Mouse (Mus musculus): Measurements from ENCODE around the gene Spast. TPM values are rescaled to one million over a fixed set of nuclear protein-coding genes. Genes with fewer than 3 reads are reported as not detected.
A peak's percentile ranks its signal among the peaks of the same experiment; 100 is the strongest.

Spast gene
- total and polyA plus RNA-seq, 2 experiments from 2014 or later, result 10.5 to 29.9 TPM

GRCm38 (mm10) chr17:74396766-74397165 is 58.0 kb downstream of the Spast start:
- Histone ChIP-seq H3K36me3 (replicated peaks; ENCODE audit: control insufficient read depth, insufficient read depth, low read length) (peaks cover under 1% of the 10 kb centered on the region; the same call in 1 of the 2 replicates), H3K27me3 (ENCODE audit: control insufficient read depth, insufficient read depth, low read length) (no peaks in the 10 kb centered on the region), H3K27ac (ENCODE audit: low read depth) (no peak overlapping the region), H3K4me2 (ENCODE audit: low read depth, low read length) (no peak overlapping the region), H3K4me3 (ENCODE audit: low read depth, low read length) (no peak overlapping the region), H3K9me3 (replicated peaks; ENCODE audit: control insufficient read depth, low read length) (no peaks in the 10 kb centered on the region), H3K4me1 (ENCODE audit: control insufficient read depth, insufficient read depth) (peaks cover 6% of the 10 kb centered on the region; the same call in 1 of the 2 replicates), H3K9ac (replicated peaks; ENCODE audit: low read depth, low read length) (0 out of 2 replicates have a peak overlapping the region, but pooled peaks have one; percentile 89)
- TF ChIP-seq CTCF (IDR thresholded peaks at IDR 0.05; ENCODE audit: low read depth), result no peak
- no peak for TF ChIP-seq EP300 (IDR thresholded peaks at IDR 0.05; ENCODE audit: low read depth)
- ATAC-seq (ENCODE audit: insufficient read depth, low read depth) (no peak), DNase-seq (ENCODE audit: low spot score) (no peak)
- 74% methylated on average over 4 of the region's 4 CpGs for WGBS

DNA sequence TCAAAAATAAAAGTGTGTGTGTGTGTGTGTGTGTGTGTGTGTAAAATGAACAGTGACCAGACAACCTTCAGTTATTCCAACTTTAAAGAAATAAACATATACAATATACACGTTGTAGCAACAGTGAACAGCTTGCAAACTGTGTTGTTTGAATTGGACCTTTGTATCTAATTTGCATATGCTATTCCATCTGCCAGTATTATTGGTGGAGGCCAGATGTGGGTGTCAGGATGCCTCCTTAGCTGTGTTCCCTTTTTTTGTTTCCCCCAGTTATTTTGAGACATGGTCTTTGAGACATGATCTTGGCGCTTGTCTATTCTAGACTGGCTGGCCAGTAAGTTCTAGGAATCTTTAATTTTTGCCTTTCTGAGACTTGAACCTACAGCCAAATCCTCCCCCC is 58.4 kb downstream of the Spast start:
- H3K4me3 ChIP-seq (ENCODE audit: low read depth, low read length), result no peak overlapping the region
- H3K9ac ChIP-seq (replicated peaks; ENCODE audit: low read depth, low read length), result no peak overlapping the region
- no peaks in the 10 kb centered on the region for H3K27me3 ChIP-seq (ENCODE audit: control insufficient read depth, insufficient read depth, low read length)
- TF ChIP-seq CTCF (IDR thresholded peaks at IDR 0.05; ENCODE audit: low read depth), result no peak
- no peak for TF ChIP-seq EP300 (IDR thresholded peaks at IDR 0.05; ENCODE audit: low read depth)
- no peak for ATAC-seq (ENCODE audit: insufficient read depth, low read depth)
- DNase-seq (ENCODE audit: low spot score), result no peak
- peaks cover 6% of the 10 kb centered on the region; the same call in 1 of the 2 replicates for H3K4me1 ChIP-seq (ENCODE audit: control insufficient read depth, insufficient read depth)
- no peaks in the 10 kb centered on the region for H3K9me3 ChIP-seq (replicated peaks; ENCODE audit: control insufficient read depth, low read length)
- H3K4me2 ChIP-seq (ENCODE audit: low read depth, low read length), result no peak overlapping the region
- H3K27ac ChIP-seq (ENCODE audit: low read depth), result no peak overlapping the region
- WGBS, result 71% methylated on average over 2 of the region's 2 CpGs
- peaks cover 5% of the 10 kb centered on the region for H3K36me3 ChIP-seq (replicated peaks; ENCODE audit: control insufficient read depth, insufficient read depth, low read length)

- Histone ChIP-seq H3K4me1 (ENCODE audit: control insufficient read depth, insufficient read depth) (no peaks in the 10 kb centered on the region), H3K9ac (replicated peaks; ENCODE audit: low read depth, low read length) (no peak overlapping the region), H3K27ac (ENCODE audit: low read depth) (no peak overlapping the region), H3K4me3 (ENCODE audit: low read depth, low read length) (no peak overlapping the region), H3K4me2 (ENCODE audit: low read depth, low read length) (no peak overlapping the region), H3K27me3 (ENCODE audit: control insufficient read depth, insufficient read depth, low read length) (no peaks in the 10 kb centered on the region), H3K36me3 (replicated peaks; ENCODE audit: control insufficient read depth, insufficient read depth, low read length) (peaks cover 51% of the 10 kb centered on the region), H3K9me3 (replicated peaks; ENCODE audit: control insufficient read depth, low read length) (no peaks in the 10 kb centered on the region)
- ATAC-seq (ENCODE audit: insufficient read depth, low read depth), result no peak
- TF ChIP-seq CTCF (IDR thresholded peaks at IDR 0.05; ENCODE audit: low read depth), result no peak
- no peak for TF ChIP-seq EP300 (IDR thresholded peaks at IDR 0.05; ENCODE audit: low read depth)
- DNase-seq (ENCODE audit: low spot score), result no peak
- WGBS, result 89% methylated on average over 12 of the region's 12 CpGs
These were observed 63.9 kb downstream of the Spast start for GRCm38 (mm10) chr17:74402486-74403222.

- H3K9me3 ChIP-seq (replicated peaks; ENCODE audit: control insufficient read depth, low read length), result no peaks in the 10 kb centered on the region
- no peak overlapping the region for H3K9ac ChIP-seq (replicated peaks; ENCODE audit: low read depth, low read length)
- no peaks in the 10 kb centered on the region for H3K4me1 ChIP-seq (ENCODE audit: control insufficient read depth, insufficient read depth)
- TF ChIP-seq EP300 (IDR thresholded peaks at IDR 0.05; ENCODE audit: low read depth) (no peak), CTCF (IDR thresholded peaks at IDR 0.05; ENCODE audit: low read depth) (no peak)
- H3K4me2 ChIP-seq (ENCODE audit: low read depth, low read length), result no peak overlapping the region
- peaks cover 70% of the 10 kb centered on the region for H3K36me3 ChIP-seq (replicated peaks; ENCODE audit: control insufficient read depth, insufficient read depth, low read length)
- WGBS, result 78% methylated on average over 8 of the region's 8 CpGs
- no peak overlapping the region for H3K4me3 ChIP-seq (ENCODE audit: low read depth, low read length)
- no peaks in the 10 kb centered on the region for H3K27me3 ChIP-seq (ENCODE audit: control insufficient read depth, insufficient read depth, low read length)
- no peak for DNase-seq (ENCODE audit: low spot score)
- H3K27ac ChIP-seq (ENCODE audit: low read depth), result no peak overlapping the region
- no peak for ATAC-seq (ENCODE audit: insufficient read depth, low read depth)
These were observed 67.7 kb downstream of the Spast start for GRCm38 (mm10) chr17:74406487-74406886.

DNA sequence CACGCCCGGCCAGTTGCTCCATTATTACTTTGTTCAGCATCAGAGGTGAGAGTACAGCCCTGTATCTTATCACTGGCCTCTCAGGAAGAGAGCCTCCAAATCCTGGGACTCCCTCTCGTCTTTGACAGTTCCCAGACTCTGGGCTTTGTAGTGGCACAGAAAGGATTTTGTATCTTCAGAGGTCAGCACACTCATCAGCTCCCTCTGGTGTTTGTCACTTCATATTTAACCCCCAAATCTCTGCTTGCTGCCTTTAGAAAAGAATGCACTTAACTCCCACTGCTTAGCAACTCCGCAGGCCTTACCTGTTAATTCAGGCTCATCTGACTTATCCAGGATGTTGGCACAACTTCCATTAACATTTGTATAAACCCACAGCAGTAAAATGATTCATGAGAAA is 70.9 kb downstream of the Spast start:
- H3K4me3 ChIP-seq (ENCODE audit: low read depth, low read length), result no peak overlapping the region
- TF ChIP-seq CTCF (IDR thresholded peaks at IDR 0.05; ENCODE audit: low read depth), result peak; percentile 48
- TF ChIP-seq EP300 (IDR thresholded peaks at IDR 0.05; ENCODE audit: low read depth), result no peak
- no peaks in the 10 kb centered on the region for H3K9me3 ChIP-seq (replicated peaks; ENCODE audit: control insufficient read depth, low read length)
- no peaks in the 10 kb centered on the region for H3K27me3 ChIP-seq (ENCODE audit: control insufficient read depth, insufficient read depth, low read length)
- ATAC-seq (ENCODE audit: insufficient read depth, low read depth) (peak; percentile 41; the same call in 1 of the 2 replicates), DNase-seq (ENCODE audit: low spot score) (peak; percentile 28)
- WGBS, result 26% methylated on average over 4 of the region's 4 CpGs
- no peaks in the 10 kb centered on the region for H3K4me1 ChIP-seq (ENCODE audit: control insufficient read depth, insufficient read depth)
- no peak overlapping the region for H3K27ac ChIP-seq (ENCODE audit: low read depth)
- peaks cover 72% of the 10 kb centered on the region for H3K36me3 ChIP-seq (replicated peaks; ENCODE audit: control insufficient read depth, insufficient read depth, low read length)
- no peak overlapping the region for H3K9ac ChIP-seq (replicated peaks; ENCODE audit: low read depth, low read length)
- no peak overlapping the region for H3K4me2 ChIP-seq (ENCODE audit: low read depth, low read length)
